Mouse (Mus musculus) megakaryocyte progenitor cell, adult 5-6 weeks (primary cell): ENCODE measurements around the gene Nme4. TPM values are rescaled to one million over a fixed set of nuclear protein-coding genes. Genes with fewer than 3 reads are reported as not detected.
"Not testable (repeated sequence)": the region's sequence is repeated elsewhere in the genome, so short reads cannot be mapped to it uniquely, and the experiment has no call there.

Experiments used
- ATAC-seq: replicated peaks from 2 replicates; pipeline ENCODE4 v1.8.0; 2016; ENCODE audit warnings: mild to moderate bottlenecking, moderate TSS enrichment, inconsistent platforms; ENCODE audit not compliant: poor library complexity
- total RNA-seq, 2 experiments: library from RNA; stranded (forward) in 1 of 2; stranded (reverse) in 1 of 2; fragments of 157-497, 149-512 nt in 1 of 2; fragments of 200-1000 nt in 1 of 2; gene quantifications; 2 replicates each; pipeline versions ENCODE4 v1.2.3 to v1.2.4; 2015 to 2017

Gene Nme4
- total RNA-seq, 2 experiments from 2014 or later = 42.7 to 47.1 TPM

DNA sequence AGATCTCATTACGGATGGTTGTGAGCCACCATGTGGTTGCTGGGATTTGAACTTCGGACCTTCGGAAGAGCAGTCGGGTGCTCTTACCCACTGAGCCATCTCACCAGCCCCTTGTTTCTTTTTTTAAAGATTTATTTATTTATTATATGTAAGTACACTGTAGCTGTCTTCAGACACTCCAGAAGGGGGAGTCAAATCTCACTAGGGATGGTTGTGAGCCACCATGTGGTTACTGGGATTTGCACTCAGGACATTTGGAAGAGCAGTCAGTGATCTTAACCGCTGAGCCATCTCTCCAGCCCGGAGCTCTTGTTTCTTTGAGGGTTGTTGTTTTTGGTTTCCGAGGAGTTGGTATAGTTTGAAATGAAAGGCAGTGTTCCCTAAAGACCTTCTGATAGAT, 19.1 kb upstream of the Nme4 start:
- ATAC-seq = not testable (repeated sequence)

DNA sequence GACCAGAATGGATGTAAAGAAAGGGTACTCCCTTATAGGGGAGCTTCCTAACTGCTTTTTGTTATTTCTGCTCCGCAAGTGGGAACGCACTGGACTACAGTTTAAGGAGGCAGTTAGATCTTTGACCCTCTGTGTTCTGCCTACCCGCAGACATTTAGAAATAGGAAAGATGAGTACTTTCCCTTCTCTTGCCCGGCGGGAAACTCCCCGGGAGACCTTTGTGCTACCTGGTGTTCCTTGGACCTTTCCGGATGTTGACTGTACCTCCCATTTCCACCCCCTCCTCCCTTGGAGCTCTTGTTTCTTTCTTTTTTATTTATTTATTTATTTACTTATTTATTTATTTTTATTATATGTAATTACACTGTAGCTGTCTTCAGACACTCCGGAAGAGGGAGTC, 18.7 kb upstream of the Nme4 start:
- no peak for ATAC-seq

DNA sequence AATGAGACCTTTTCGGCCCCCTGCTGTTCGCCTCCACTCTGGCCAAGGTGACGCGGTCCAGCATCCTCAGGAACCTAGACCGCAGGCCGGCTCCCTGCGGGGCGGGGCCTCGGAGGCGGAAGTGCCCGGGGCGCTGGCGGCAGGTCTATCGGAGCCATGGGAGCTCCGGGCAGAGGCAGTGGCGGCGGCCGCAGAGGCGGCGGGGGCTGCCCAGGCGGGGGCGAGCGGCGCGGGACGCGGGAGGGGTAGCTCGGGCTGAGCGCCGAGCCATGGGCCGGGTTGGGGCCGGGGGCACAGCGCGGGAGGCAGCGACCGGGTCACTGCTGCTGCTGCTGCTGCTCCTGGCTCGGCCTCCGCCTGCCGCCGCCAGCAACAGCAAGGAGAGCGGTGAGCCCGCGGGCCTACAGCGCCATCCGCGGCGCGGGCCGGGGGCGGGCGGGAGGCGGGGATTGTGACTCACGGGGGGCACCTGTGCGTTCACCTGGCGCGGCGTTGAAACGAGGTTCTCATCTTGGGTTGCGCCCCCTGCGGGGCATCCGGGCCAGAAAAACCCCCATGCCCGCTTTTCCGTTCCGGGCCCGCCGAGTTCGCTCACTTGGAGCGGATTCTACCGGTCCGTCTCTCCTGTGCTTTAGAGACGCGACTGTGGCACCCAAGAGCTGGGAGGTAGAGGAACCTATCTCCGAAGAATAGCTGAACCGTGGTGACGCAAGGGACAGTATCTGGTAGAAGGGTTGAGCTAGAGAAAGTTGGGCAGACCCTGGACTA, 18.0 kb upstream of the Nme4 start, which contains the start of gene Tmem8:
Tmem8 (plus strand) TSS at position 119 of the 768 bp plus-strand sequence.
- peak; percentile 67 for ATAC-seq

DNA sequence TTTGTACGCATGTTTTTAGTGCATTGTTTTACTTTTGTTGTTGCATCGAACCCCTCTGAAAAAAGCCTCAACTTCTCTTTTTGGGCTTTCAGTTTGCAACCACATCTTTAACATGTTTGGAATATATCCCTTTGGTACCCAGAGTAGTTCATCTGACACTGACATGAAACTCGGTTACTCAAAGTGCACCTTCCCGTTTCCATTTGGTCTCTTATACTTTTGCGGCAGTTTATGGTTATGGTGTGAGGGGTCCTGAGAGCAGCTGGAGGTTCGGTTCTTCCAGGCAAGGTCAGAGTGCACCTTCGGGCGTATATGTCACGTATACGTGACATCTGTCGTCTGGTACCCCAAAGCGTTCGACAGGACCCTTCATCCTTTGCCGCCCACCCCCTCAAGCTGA, 17.3 kb upstream of the Nme4 start:
- ATAC-seq = no peak

DNA sequence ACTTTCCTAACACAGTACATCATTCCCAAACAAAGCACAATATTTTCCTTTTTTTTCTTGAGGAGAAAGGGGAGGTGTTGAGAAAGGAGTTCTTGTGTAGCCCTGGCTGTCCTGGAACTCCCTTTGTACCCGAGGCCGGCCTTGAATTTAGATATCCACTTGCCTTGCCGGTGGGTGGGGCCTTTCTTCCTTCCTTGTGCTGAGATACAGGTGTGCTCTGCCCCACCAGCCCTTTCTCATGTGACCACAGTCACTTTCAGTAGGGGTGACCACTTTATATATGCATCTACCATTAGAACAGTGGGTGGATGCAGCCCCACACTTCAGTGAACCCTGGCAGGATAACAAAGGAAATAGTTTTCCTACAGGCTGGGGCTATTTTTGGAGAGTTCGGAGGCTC, 16.3 kb upstream of the Nme4 start:
- ATAC-seq = no peak

DNA sequence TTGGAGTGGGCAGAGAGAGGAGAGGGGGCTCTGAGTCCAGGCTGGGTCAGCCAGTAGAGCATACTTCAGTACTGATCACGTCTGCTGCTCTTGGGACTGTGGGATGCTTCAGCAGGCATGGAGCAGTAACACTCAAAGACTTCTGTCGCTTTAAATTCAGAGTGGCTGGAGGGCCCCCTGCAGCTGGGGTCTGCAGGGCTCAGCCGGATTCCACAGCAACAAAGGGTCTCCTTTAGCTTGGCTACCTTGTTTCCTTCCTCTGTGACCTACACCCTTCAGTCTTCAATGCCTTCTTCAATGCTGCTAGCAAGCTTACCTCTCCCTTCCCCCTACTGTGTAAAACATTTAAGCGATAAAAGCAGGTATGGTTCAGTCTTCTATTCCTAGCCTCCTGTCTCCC, 15.6 kb upstream of the Nme4 start:
- no peak for ATAC-seq

DNA sequence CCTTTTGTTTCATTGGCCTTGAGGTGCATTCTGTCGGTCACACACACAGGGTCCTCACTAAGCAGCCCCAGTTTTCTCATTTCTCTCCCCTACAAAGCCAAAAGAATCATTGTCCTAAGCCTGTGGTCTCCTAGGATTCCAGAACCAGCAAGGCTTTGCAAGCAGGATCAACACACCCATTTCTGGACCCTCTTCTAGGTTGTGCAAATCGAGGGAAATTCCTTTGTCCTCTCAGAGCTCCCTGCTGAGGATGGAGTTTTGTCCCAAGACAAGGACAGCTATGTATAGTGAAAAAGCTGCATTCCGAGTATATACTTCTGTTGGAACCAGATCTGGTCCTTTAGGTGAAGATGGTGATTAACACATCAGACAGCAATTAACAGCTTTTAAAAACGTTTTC, 14.8 kb upstream of the Nme4 start:
- no peak for ATAC-seq

DNA sequence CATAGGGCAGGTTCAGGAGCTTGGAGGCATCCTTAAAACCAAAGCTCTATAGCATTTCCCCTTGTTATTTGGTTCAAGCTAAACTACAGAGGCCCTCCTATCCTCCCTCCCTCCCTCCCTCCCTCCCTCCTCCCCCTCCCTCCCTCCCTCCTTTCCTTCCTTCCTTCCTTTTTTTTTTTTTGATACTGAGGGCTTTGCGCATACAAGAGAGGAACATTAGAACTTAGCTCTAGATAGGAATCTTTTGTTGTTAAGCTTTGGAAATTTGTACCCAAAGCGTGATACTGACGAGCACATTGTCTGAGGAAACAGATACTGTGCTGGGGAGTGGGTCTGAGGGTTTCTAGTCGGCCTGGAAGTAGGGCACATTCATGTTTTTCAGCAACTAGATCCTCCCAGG, 10.2 kb upstream of the Nme4 start:
- ATAC-seq = no peak

DNA sequence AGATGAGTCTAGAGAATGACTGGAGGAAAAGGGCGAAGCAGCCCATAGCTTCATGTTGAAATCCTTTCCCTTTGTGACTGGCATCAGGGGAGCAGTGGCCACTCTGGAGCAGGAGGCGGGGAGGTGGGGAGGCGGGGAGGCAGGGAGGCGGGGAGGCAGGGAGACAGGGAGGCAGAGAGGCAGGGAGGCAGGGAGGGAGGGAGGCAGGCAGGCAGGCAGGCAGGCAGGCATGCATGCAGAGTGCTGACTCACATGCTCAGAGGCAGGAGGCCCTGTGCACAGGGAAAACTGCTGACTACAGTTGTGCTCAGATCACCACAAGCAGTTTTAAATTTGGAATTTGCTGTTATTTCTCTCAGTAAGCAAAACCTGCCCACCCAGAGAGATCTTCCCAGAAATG, 6.1 kb upstream of the Nme4 start:
- peak; percentile 63; the same call in 1 of the 2 replicates for ATAC-seq

DNA sequence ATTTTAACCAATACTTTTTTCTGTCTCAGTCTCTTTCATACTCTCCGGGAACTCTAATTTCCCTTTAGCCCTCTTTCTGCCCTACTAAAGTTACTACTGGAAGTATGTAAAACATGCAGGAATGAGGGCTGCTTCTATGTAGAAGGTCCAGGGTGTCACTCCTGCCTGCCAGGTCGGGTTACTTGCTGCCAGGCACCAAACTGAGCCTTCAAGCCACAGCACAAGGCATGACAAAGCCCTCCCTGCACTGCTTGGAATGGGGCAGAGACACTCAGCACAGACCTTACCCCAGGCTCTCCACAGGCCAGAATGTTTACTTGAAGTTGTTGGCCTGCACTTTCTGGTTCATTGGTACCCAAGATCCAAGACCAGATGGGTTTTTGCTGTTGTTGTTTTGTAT, 4.8 kb upstream of the Nme4 start:
- no peak for ATAC-seq

DNA sequence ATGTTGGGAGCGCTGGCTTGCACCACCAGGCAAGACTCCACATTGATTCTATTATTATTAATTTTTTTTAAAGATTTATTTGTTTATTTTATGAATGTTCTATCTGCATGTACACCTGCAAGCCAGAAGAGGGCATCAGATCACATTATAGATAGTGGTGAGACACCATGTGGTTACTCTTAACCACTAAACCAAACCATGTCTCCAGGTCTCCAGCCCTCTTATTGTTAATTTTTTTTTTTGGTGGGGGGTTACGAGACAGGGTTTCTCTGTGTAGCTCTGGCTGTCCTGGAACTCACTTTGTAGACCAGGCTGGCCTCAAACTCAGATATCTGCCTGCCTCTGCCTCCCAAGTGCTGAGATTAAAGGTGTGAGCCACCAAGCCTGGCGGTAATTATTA, 3.9 kb upstream of the Nme4 start:
- not testable (repeated sequence) for ATAC-seq

DNA sequence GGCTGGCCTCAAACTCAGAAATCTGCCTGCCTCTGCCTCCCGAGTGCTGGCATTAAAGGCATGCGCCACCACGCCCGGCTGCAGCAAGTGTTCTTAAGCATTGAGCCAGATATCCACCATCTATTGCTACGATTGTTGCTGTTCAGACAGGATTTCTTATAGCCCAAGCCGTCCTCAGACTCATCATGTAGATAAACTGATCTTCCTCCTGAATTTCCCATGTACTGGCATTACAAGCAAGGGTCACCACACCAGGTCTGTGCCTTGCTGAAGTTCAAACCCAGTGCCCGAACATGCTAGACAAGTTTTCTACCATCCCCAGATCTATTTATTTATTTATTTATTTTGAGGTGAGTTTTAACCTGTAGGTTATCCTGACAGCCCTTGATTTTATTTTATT, 3.1 kb upstream of the Nme4 start:
- no peak for ATAC-seq

DNA sequence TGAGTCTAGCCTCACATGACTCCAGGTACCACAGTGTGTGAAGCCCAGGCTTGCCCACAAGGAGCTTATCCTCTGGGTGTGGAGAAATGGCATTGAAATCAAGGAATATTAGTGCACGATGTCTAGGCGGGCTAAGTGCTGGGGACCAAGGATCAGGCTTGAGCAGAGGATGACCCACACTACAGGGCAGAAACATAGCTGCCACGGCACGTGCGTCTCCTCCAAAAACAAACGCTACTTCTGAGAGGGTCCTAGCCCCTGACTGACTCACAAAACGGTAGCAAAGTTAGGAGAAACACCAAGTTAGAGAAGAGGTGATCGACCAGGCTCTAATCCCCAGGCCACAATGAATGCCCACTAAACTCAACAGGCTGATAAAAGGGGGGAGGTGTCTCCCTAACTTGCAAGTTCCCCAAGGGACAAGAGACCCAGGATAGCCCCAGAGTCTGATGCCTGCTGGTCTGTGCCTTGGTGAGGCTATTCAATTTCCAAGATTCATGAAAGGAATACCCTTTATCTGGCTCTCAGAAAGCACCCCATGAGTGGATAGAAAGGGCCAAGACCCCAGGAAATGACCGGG, 781 bp downstream of the Nme4 start:
- ATAC-seq = no peak

DNA sequence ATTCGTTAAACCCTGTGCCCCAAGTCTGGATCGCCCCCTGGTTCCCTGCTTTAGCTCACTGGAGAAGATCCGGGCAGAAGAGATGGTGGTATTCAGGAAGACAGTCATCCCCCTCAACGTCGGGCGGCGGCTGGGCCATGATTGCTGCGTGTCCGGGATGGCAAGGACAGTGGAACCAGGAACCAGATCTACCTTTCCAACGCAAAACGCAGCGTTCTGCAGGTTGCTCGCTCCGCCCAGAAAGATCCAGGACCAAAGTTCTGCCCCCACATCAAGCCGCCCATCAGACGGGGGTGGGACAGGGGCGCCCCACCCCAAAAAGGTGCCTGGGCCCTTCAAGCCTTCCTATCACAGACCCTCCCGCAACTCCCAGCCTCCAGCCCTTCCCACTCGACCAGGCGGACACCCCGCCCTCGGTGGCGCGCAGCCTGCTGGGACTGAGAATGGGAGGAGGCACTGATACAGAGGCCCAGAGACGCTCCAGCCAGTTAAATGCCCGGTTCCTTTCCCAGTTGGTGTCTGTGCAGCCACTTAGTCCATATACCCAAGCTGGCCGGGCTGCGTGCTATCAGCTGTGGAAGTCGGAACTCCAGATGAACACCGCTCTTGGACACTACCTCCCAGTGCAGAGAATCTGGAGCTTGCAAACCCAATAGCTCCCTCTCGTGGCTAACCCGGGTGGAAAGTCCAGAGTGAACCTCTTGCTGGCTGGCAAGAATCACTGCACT, 5.3 kb downstream of the Nme4 start, which contains the start of gene Decr2:
Decr2 (minus strand) TSS at position 433 of the 728 bp plus-strand sequence.
- ATAC-seq = peak; percentile 85

DNA sequence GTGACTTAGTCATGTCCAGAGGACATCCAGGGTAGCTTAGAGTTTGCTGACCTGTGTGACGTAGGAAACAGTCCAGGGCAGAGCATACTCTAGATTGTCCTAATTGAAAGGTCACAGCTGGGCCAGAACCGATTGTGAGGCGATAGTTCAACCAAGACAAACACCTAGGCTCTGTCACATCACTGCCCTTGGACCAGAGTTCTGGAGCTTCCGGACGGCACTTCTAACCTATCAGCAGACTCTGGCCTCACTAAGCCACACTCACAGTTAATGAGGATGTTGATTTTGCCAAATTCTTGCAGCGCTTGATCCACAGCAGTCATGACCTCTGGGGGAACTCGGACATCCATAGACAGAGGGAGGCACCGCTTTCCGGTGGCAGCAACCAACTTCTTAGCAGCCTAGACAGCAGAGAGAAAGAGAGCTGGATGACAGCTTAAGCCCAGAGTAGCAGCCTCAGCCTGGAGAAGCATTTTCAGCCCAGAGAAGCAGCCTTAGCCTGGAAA, 8.3 kb downstream of the Nme4 start:
- ATAC-seq = no peak

DNA sequence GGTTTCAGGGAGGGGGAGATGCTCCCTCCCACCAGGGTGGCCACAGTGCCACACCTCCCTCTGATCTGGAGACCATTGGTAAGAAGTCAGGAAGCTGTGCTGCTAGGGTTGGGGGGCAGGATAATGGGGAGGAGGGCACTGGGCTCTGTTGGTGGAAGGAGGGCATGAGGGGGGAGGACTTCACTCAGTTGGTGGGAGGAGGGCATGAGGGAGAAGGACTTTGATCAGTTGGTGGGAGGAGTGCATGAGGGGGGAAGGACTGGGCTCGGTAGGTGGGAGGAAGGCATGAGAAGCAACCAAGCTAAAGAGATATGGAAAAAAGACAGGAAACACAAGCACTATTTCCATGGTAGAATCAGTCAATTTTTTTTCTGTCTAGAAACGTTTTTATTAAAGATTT, 14.5 kb downstream of the Nme4 start:
- ATAC-seq = no peak

DNA sequence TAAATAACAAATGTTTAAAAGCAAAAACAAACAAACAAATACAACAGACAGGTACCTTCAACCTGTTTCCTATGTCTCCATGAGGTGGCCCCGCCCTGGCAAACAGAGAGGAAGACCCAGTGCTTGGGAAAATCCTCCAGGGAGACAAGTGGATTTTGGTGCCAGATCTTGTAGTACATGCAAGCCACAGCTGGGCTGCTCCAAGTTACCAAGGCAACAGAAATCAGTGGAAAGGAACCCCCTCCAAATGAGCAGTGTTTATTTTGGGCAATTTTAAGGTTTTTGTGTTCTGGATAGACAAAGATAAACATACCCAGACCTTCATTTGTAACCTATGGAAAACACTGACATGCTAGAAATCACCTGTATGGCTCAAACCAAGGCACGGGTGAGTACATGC, 16.6 kb downstream of the Nme4 start:
- ATAC-seq = no peak

DNA sequence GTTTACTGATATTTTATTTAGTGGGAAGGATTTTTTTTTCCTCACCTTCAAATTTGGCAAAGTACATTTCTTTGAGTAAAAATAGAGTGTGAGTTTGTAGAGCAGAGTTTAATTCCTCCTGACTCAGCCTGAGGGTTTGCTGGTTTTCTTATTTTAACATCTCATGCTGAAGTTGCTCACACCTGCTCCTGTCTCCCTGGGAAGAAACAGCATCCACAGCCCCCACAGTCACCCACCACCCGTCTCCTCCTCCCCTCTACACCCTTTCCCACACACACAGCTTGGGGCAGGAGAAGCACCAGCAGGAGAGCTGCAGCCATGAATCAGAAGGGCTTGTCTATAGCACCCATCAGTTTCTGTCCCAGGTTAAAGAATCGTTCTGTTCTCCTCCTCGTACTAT, 20.2 kb downstream of the Nme4 start:
- ATAC-seq = no peak

DNA sequence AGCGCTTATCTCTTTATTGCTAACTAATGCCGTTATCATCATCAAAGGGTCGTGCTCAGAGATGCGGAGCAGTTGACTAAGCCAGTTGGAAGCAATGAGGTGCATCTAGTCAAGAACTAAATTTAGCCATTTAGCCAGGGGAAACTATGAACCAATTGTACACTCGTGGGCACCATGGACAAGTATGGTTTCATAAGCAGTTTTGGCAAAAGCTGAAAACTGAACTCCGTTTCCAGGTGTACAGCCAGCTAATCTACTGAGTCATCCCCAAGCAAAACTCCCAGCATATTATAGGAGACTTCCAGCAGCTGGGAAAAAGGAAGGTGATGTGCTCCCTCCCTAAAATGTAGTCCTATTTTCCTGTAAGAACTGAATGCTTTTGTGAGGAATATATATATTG, 25.3 kb downstream of the Nme4 start:
- ATAC-seq = no peak

DNA sequence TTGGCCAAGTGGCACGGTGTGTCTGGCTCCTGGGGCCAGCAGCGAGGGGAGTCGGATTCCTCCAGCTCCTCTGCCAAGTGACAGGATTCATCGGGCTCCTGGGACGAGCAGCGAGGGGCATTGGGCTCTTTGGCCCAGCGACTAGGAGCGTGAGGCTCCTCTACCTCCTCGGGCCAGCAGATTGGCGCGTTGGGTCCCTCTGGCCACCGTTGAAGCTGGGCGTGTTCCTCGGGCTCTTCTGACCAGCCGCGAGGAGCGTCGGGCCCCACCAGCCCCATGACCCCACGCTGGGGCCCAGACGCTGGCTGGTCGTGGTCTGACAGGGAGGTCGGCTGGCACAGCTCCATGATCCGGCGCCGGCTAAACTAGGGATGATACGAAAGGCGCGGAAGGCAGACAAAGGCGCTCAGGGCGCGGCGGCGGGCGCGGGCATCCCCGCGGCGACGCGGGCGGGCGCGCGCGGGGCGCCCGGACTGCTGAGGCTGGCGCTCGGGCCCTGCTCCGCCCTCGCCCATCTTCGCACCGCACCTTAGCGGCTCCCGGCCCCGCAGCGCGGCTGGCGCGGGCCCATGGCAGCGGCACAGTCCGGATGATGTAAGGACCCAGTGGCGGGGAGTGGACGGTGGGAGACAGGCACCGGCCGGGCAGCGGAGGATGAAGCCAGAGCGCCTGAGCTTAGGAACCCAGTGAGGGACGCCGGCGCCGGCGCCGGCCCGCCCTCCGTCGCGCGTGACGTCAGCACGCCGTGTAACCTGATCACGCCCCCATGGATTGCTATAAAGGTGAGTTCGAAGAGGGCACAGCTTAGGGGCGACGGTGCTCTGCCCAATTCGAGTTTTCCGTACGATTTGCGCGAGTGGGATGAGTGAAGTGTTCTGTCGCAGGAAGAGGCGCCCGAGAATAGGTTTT, 26.3 kb downstream of the Nme4 start, which contains the start of gene Rab11fip3:
Rab11fip3 (minus strand) TSS at position 725 of the 909 bp plus-strand sequence.
- peak; percentile 80 for ATAC-seq
